Mouse (Mus musculus) C2C12 (cell line): ENCODE data around the gene Rab31.

Experiments
- CEBPB ChIP-seq: IDR thresholded peaks from one replicate; pipeline ENCODE4 v1.6.1; 2011; ENCODE audit warnings: low read depth, mild to moderate bottlenecking, control low read depth, moderate library complexity
- CTCF ChIP-seq: IDR thresholded peaks from one replicate; pipeline ENCODE4 v1.5.1; 2011; ENCODE audit not compliant: control insufficient read depth, insufficient read depth, insufficient read length
- FOSL1 ChIP-seq: IDR thresholded peaks from one replicate; pipeline ENCODE4 v1.8.0; 2011; ENCODE audit warnings: mild to moderate bottlenecking, low read length; ENCODE audit not compliant: poor library complexity, insufficient read depth, severe bottlenecking
- MAX ChIP-seq: IDR thresholded peaks from one replicate; pipeline ENCODE4 v1.6.1; 2011; ENCODE audit warnings: mild to moderate bottlenecking, control low read depth
- MYOD1 ChIP-seq: IDR thresholded peaks from one replicate; pipeline ENCODE4 v1.6.1; 2011; ENCODE audit warnings: low read depth; ENCODE audit not compliant: control insufficient read depth, insufficient read length
- USF1 ChIP-seq: IDR thresholded peaks from one replicate; pipeline ENCODE4 v1.6.1; 2011; ENCODE audit warnings: low read depth, mild to moderate bottlenecking, control low read depth, moderate library complexity

GRCm38 (mm10) chr17:65726274-65726673 lies 46.3 kb downstream of the Rab31 start:
- no peak for TF ChIP-seq USF1
- no peak for TF ChIP-seq MAX
- peak; percentile 35 for TF ChIP-seq CTCF
- no peak for TF ChIP-seq MYOD1
- TF ChIP-seq CEBPB, result no peak
- TF ChIP-seq FOSL1, result no peak
